Mouse (Mus musculus): Measurements from ENCODE around the gene Ephb3.

DNA sequence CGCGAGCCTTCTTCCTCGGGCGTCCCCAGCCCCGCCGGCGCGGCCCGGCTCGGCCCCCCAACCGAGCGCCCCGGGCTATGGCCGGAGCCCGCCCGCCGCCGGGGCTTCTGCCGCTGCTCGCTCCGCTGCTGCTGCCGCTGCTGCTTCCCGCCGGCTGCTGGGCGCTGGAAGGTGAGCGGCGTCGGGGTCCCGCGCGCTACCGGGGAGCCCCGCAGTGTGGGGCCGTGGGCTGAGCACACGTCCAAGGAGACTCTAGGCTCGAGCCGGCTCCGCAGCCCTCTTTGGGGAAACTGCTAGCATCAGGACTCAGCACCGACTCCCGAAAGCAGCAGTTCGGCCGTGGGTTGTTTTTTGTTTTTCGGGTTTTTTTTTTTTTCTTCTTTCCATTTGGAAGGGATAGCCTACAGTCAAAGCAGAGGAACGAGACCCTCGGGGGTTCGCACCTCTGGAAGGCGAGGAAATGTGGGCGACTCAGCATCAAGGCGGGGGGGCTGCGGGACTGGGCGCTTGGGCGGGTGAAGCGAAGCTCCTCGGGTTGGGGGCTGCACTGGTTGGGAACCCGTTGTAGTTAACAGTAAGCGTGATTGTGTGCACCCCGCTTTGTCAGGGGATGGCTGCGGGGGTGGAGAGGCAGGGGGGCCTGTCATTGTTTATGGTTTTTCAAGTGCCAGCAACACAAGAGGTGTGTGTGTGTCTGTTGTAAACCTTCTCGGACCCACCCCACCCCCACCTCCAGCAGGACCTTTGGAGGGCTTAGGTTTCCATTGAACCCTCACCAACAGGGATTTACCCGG is 735 bp downstream of the Ephb3 start:
- TF ChIP-seq CTCF (IDR thresholded peaks at IDR 0.05; ENCODE audit: control insufficient read depth, insufficient read depth, low read length) (no peak), POLR2A (IDR thresholded peaks at IDR 0.05; ENCODE audit: borderline replicate concordance, control insufficient read depth, low read depth, low read length) (no peak)

Measured in bone marrow, adult 2 months (tissue).